Mouse (Mus musculus): Measurements from ENCODE around the gene 2610021A01Rik.
"Not testable (repeated sequence)": the region's sequence is repeated elsewhere in the genome, so short reads cannot be mapped to it uniquely, and the experiment has no call there.

2610021A01Rik gene
- long read RNA-seq, experiment 1, full-length matches to known transcripts = 1 of 7 reads
- long read RNA-seq, experiment 1, partial matches to known transcripts = 1 of 7 reads
- long read RNA-seq, experiment 1, other reads (novel, unspliced or antisense) = 5 of 7 reads
- long read RNA-seq, experiment 2, partial matches to known transcripts = 0 of 1 reads
- long read RNA-seq, experiment 2, other reads (novel, unspliced or antisense) = 1 of 1 reads

GRCm38 (mm10) chr7:41599034-41599813 is at the start of gene 2610021A01Rik:
Gene 2610021A01Rik, plus strand, starts transcription at chr7:41599230.
- intact Hi-C loops (cut with DNase I) = loop anchor here (2.0 to 10.0 kb wide), 3 partner anchors 34 to 214 kb away; partner anchors contain the start of genes AW146154, Gm20449 and Zfp788

GRCm38 (mm10) chr7:41560681-41561080 is 38.3 kb upstream of the 2610021A01Rik start:
- intact Hi-C loops (cut with DNase I) = no loop called here

- intact Hi-C loops (cut with DNase I) = not testable (repeated sequence)
Measured at GRCm38 (mm10) chr7:41573562-41573961, 25.5 kb upstream of the 2610021A01Rik start, which contains the start of gene Gm6871. Gene Gm6871, minus strand, starts transcription at chr7:41573662.

GRCm38 (mm10) chr7:41577956-41578355 is 21.1 kb upstream of the 2610021A01Rik start:
- intact Hi-C loops (cut with DNase I) = no loop called here

- intact Hi-C loops (cut with DNase I) = no loop called here
Measured at GRCm38 (mm10) chr7:41582028-41582427, 17.0 kb upstream of the 2610021A01Rik start.

GRCm38 (mm10) chr7:41587831-41588230 is 11.2 kb upstream of the 2610021A01Rik start:
- intact Hi-C loops (cut with DNase I) = not testable (repeated sequence)

- intact Hi-C loops (cut with DNase I) = loop anchor here (2.0 to 10.0 kb wide), 3 partner anchors 34 to 214 kb away; partner anchors contain the start of genes AW146154, Gm20449 and Zfp788
Measured at GRCm38 (mm10) chr7:41598615-41599014, 415 bp upstream of the 2610021A01Rik start.

- intact Hi-C loops (cut with DNase I) = loop anchor here (2.0 to 10.0 kb wide), 4 partner anchors 33 to 905 kb away; partner anchors contain the start of genes AW146154, Gm20449, Zfp141 and Zfp788
Measured at GRCm38 (mm10) chr7:41599932-41600548, 1.0 kb downstream of the 2610021A01Rik start.

- intact Hi-C loops (cut with DNase I) = no loop called here
Measured at GRCm38 (mm10) chr7:41611654-41612053, 12.6 kb downstream of the 2610021A01Rik start.

- intact Hi-C loops (cut with DNase I) = not testable (repeated sequence)
Measured at GRCm38 (mm10) chr7:41616241-41616640, 17.2 kb downstream of the 2610021A01Rik start.

GRCm38 (mm10) chr7:41632409-41633220 is 33.6 kb downstream of the 2610021A01Rik start, which contains the start of gene Zfp788:
Gene Zfp788, plus strand, starts transcription at chr7:41633203.
- intact Hi-C loops (cut with DNase I) = loop anchor here (2.0 to 10.0 kb wide), 3 partner anchors 34 to 238 kb away; partner anchors contain the start of genes 2610021A01Rik and AI987944

- intact Hi-C loops (cut with DNase I) = loop anchor here (2.0 to 10.0 kb wide), 3 partner anchors 35 to 239 kb away; partner anchors contain the start of genes 2610021A01Rik and AI987944
Measured at GRCm38 (mm10) chr7:41633221-41633984, 34.4 kb downstream of the 2610021A01Rik start.

- intact Hi-C loops (cut with DNase I) = not testable (repeated sequence)
Measured at GRCm38 (mm10) chr7:41674326-41674725, 75.3 kb downstream of the 2610021A01Rik start.

Data from adrenal gland (tissue).